Mouse (Mus musculus) lung, adult 2 months (tissue): ENCODE data around the gene Gm20388.

ENCODE experiments used
- CTCF ChIP-seq: fragments of 200-500 bp; IDR thresholded peaks from 2 replicates; pipeline ENCODE4 v1.5.1; 2011; ENCODE audit warnings: mild to moderate bottlenecking, low read length, control low read depth; ENCODE audit not compliant: insufficient read depth
- POLR2A ChIP-seq: fragments of 200-500 bp; IDR thresholded peaks from 2 replicates; pipeline ENCODE4 v1.6.1; 2011; ENCODE audit warnings: low read depth, mild to moderate bottlenecking, control low read depth, low read length, borderline replicate concordance; ENCODE audit errors: extremely low read depth

- TF ChIP-seq CTCF (no peak), POLR2A (no peak)
Observed at GRCm38 (mm10) chr8:121850436-121850820, 1939.8 kb downstream of the Gm20388 start.
